Mouse (Mus musculus): ENCODE results near the gene Sema6b.

DNA sequence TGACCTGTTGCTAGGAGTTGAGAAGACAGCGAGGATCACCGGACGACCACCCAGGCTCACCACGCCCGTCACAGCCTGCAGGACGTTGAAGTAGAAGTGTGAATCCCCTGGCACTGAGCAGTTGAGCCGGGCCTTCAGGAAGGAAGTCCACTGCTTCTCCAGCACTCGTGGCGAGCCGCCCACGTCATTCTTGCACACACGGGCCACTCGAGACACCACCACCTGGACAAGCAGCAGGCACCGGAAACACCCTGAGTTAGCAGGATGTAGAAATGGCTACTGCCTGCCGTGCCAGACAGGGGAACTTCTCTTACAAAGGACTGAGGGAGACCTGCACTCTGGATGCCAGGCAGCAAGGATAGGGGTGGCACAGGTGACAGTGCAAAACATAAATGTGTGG lies 11.9 kb downstream of the Sema6b start:
- TF ChIP-seq CTCF (IDR thresholded peaks at IDR 0.05; ENCODE audit: borderline replicate concordance, extremely low read depth, insufficient read depth, insufficient read length) (no peak), POLR2A (IDR thresholded peaks at IDR 0.05; ENCODE audit: borderline replicate concordance, extremely low read depth, insufficient read depth, insufficient read length, poor library complexity, severe bottlenecking) (no peak)
